Mouse (Mus musculus): ENCODE measurements around the gene Chil1.

DNA sequence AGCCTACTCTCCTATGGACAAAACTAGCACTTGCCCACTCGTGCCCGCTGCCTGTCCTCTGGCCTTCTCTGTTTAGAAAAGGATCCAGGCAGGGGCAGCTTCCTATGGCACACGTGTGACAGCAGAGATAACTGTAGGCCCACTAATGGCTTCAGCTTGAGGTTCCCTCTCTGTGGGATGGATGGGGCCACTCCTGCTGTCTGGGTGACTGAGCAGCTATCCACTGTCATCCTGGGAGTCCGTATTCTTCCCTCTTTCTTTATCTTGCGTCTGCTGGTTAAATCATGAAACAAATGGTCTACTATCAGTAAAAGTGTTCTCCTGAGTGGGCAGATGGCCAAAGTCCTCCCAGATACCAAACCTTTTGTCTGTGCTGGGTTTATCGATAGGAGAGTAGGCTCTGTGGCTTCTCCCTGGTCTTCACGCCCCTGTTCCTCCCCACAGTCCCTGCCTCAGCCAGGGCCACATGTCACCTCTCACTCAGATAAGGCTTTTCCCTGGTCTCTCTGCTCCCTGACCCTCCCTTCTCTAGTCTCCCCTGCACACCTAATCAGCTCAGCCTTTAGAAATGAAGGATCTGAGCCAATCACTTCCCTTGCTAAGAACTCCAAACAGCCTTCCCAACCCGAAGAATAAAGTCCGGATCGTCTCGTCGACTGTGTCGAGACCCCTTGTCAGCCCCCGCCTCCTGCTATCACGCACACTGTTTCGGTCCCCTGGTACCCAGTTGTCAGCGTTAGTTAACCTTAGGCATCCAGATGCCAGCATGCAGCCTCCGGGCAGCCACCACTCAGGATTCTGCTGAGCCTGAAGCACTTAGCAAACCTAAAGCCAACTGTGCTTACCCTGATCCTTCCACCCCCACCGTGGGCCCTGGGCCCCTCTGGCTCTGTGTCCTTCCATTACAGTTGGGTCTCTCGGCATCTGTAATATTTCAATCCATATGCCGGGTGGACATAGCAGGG, 29.1 kb upstream of the Chil1 start:
- TF ChIP-seq POLR2A (IDR thresholded peaks at IDR 0.05; ENCODE audit: insufficient read length, low read depth) (no peak), SRF (IDR thresholded peaks at IDR 0.05; ENCODE audit: control insufficient read depth, insufficient read length, low read depth) (no peak), MAX (IDR thresholded peaks at IDR 0.05; ENCODE audit: low read depth) (no peak), CEBPB (IDR thresholded peaks at IDR 0.05; ENCODE audit: insufficient read depth, poor library complexity, severe bottlenecking) (no peak), E2F4 (IDR thresholded peaks at IDR 0.05; ENCODE audit: insufficient read depth) (no peak)

Measured in myocyte (in vitro differentiated cells).